Mouse (Mus musculus) left cerebral cortex, adult 2 months (tissue): ENCODE measurements around the gene Tmx2. TPM values are rescaled to one million over a fixed set of nuclear protein-coding genes. Genes with fewer than 3 reads are reported as not detected.
"Not testable (repeated sequence)": the region's sequence is repeated elsewhere in the genome, so short reads cannot be mapped to it uniquely, and the experiment has no call there.

ENCODE experiments used
- DNase-seq, 2 experiments: peaks; one replicate each; pipeline ENCODE4 v3.0.0; 2021 to 2022; ENCODE audit warnings: low spot score in 2 of 2, mixed read lengths in 1 of 2; ENCODE audit errors: extremely low spot score in 1 of 2
- H3K27ac ChIP-seq: fragments of 200-600 bp; 2 replicates; pipeline ENCODE4 v1.8.1; 2022
- H3K4me3 ChIP-seq: fragments of 200-600 bp; 2 replicates; pipeline ENCODE4 v1.8.1; 2022
- CTCF ChIP-seq: fragments of 200-600 bp; IDR thresholded peaks from 2 replicates; pipeline ENCODE4 v1.8.1; 2022; ENCODE audit warnings: antibody characterized with exemption, mild to moderate bottlenecking, moderate library complexity
- intact Hi-C: fragments of 180-260 bp; cut with DNase I; formaldehyde crosslinking; loops from one replicate; pipeline ENCODE4 v1.15.1; 2025
- long read RNA-seq, 2 experiments: library from polyadenylated mRNA; stranded (forward); transcript quantifications; one replicate each; pipeline ENCODE4 v2.0.0; 2021; ENCODE audit warnings: borderline mapping rate in 2 of 2
- total RNA-seq, 2 experiments: library from RNA; stranded (reverse); gene quantifications; 2 replicates each; pipeline ENCODE4 v1.2.3; 2021

Tmx2 gene
- total RNA-seq, result 100 to 1,000 TPM; 224 to 239 TPM
- long read RNA-seq, experiment 1, transcript Tmx2-201 (8 exons, 1,977 nt), result major isoform, 382 of 403 reads
- long read RNA-seq, experiment 1, partial matches to known transcripts, result 11 of 403 reads
- long read RNA-seq, experiment 1, other reads (novel, unspliced or antisense), result 10 of 403 reads
- long read RNA-seq, experiment 2, transcript Tmx2-201 (8 exons, 1,977 nt), result major isoform, 206 of 215 reads
- long read RNA-seq, experiment 2, partial matches to known transcripts, result 1 of 215 reads
- long read RNA-seq, experiment 2, other reads (novel, unspliced or antisense), result 7 of 215 reads

- Histone ChIP-seq H3K4me3 (peak within 1 kb of the TSS; percentile 89), H3K27ac (peak within 1 kb of the TSS; percentile 70; the same call in 1 of the 2 replicates)
- DNase-seq, result no peak
- intact Hi-C loops, result no loop called here
- TF ChIP-seq CTCF, result no peak
Measured at GRCm38 (mm10) chr2:84679016-84679415, at the start of gene Tmx2. Gene Tmx2, minus strand, starts transcription at chr2:84679140.

- not testable (repeated sequence) for H3K4me3 ChIP-seq, DNase-seq, H3K27ac ChIP-seq
Measured at GRCm38 (mm10) chr2:84728191-84728590, 49.3 kb upstream of the Tmx2 start.

GRCm38 (mm10) chr2:84727172-84727858, 48.4 kb upstream of the Tmx2 start, which contains the start of gene Clp1:
Gene Clp1, minus strand, starts transcription at chr2:84727350.
- Histone ChIP-seq H3K27ac (peak within 1 kb of the TSS; percentile 92), H3K4me3 (peak within 1 kb of the TSS; percentile 82)
- peak; percentile 95 to 96 for DNase-seq
- no peak for TF ChIP-seq CTCF
- intact Hi-C loops, result loop anchor here (1.0 to 5.0 kb wide), 2 partner anchors 12 to 320 kb away; partner anchors contain the start of genes Tnks1bp1 and Zdhhc5

More at GRCm38 (mm10) chr2:84728191-84728590, 49.3 kb upstream of the Tmx2 start:
- intact Hi-C loops, result loop anchor here (5.0 kb wide), 1 partner anchor 319 kb away; the partner anchor contains the start of gene Tnks1bp1

GRCm38 (mm10) chr2:84726716-84727115, 47.8 kb upstream of the Tmx2 start:
- H3K4me3 ChIP-seq, result peak overlapping the region; percentile 82
- DNase-seq, result no peak
- peak overlapping the region; percentile 92 for H3K27ac ChIP-seq
- TF ChIP-seq CTCF, result no peak
- intact Hi-C loops, result loop anchor here (1.0 to 5.0 kb wide), 2 partner anchors 11 to 321 kb away; partner anchors contain the start of genes Tnks1bp1 and Zdhhc5

- no peak overlapping the region for H3K4me3 ChIP-seq
- no peak overlapping the region for H3K27ac ChIP-seq
- intact Hi-C loops, result loop anchor here (5.0 kb wide), 1 partner anchor 322 kb away; the partner anchor contains the start of gene Tnks1bp1
- no peak for TF ChIP-seq CTCF
- no peak for DNase-seq
Measured at GRCm38 (mm10) chr2:84725770-84726169, 46.8 kb upstream of the Tmx2 start.

- no peak for DNase-seq
- intact Hi-C loops, result no loop called here
- no peak overlapping the region for H3K4me3 ChIP-seq
- TF ChIP-seq CTCF, result no peak
- H3K27ac ChIP-seq, result no peak overlapping the region
Measured at GRCm38 (mm10) chr2:84723856-84724255, 44.9 kb upstream of the Tmx2 start.

- Histone ChIP-seq H3K4me3 (no peak overlapping the region), H3K27ac (no peak overlapping the region)
- DNase-seq, result no peak
- no peak for TF ChIP-seq CTCF
- intact Hi-C loops, result no loop called here
Measured at GRCm38 (mm10) chr2:84721182-84721581, 42.2 kb upstream of the Tmx2 start.

GRCm38 (mm10) chr2:84720718-84721117, 41.8 kb upstream of the Tmx2 start:
- intact Hi-C loops, result no loop called here

GRCm38 (mm10) chr2:84717357-84717756, 38.4 kb upstream of the Tmx2 start:
- DNase-seq, result no peak
- H3K4me3 ChIP-seq, result no peak overlapping the region
- no peak for TF ChIP-seq CTCF
- intact Hi-C loops, result loop anchor here (5.0 kb wide), 1 partner anchor 80 kb away; the partner anchor contains the start of gene Ube2l6
- H3K27ac ChIP-seq, result no peak overlapping the region

More at GRCm38 (mm10) chr2:84720718-84721117, 41.8 kb upstream of the Tmx2 start:
- H3K27ac ChIP-seq, result no peak overlapping the region
- H3K4me3 ChIP-seq, result no peak overlapping the region
- TF ChIP-seq CTCF, result no peak
- DNase-seq, result no peak

GRCm38 (mm10) chr2:84716423-84717355, 37.7 kb upstream of the Tmx2 start:
- H3K4me3 ChIP-seq, result peak overlapping the region; percentile 99
- peak overlapping the region; percentile 99 for H3K27ac ChIP-seq
- intact Hi-C loops, result loop anchor here (5.0 kb wide), 1 partner anchor 81 kb away; the partner anchor contains the start of gene Ube2l6
- TF ChIP-seq CTCF, result no peak
- DNase-seq, result no peak
